Mouse (Mus musculus) lung, postnatal 36 days (tissue): ENCODE data around the gene BC049715.
A peak's percentile ranks its signal among the peaks of the same experiment; 100 is the strongest.
"Not testable (repeated sequence)": the region's sequence is repeated elsewhere in the genome, so short reads cannot be mapped to it uniquely, and the experiment has no call there.

Experiments used
- DNase-seq: peaks from one replicate; pipeline ENCODE4 v3.0.0; 2022; ENCODE audit warnings: mixed read lengths

Gene BC049715

DNA sequence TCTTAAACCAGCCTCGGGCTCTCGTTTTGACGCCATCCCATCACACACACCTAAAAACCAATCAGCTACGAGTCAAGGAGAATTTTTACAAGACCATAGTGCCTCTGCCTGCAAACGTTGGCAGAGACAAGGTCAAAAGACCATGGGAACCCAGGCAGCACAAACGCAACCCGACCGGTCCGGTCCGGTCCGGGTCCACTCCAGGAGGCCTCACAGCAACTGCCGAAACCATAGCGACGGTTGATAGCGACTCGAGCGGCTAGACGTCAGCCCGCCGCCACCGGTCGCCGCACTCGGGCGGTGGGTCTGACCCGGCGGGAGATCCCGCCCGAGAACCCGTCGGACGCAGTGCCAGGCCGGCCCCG, at the start of gene BC049715:
Gene BC049715, plus strand, starts transcription at position 111 of the 365 bp plus-strand sequence.
- peak; percentile 31 for DNase-seq

DNA sequence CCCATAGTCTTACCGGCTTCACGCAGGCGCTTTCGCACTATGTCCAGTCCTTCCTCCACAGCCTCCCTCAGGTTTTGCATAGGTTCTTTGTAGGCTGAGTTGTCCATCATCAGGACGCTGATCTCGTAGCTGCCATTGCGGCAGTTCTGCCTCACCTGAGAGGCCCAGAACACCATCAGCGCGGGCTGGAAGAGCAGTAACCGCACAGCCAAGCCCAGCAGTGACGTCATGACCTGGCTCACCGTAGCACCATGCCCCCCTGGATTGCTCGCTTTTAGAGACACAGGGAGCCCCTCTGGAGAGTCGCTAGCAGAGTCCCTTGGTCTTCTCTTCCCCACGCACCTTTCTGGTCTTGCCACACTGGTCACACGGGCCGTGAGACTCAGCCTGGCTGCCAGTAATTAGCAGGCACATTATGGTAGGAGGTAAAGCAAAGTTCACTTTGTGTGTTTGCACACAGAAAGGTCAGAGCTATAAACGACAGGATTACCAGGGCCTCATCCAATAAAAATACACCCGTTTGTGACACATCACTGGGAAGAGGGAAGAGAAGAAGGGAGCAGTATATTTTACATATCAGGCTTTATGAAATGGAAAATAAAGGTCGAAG, 45.9 kb upstream of the BC049715 start, which contains the start of gene Gucy2c:
Gene Gucy2c, minus strand, starts transcription at position 389 of the 610 bp plus-strand sequence.
- no peak for DNase-seq

DNA sequence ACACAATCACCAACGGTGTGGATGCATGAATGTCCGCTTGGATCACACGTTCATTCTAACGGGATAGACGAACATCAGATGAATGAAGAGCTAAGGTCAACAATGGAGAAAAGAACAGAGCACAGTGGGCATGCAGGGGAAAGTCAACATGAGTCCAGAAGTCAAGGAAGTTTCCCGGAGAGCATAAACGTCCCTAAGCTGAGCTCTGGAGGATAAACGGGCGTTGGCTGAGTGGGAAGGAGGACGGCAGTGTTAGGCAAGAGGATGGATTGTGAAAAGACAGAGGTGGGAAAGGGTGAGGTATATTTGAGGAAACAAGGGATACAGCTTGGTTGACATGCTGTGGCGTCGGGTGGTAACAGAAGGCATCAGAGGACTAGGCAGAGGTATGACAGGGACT, 45.3 kb upstream of the BC049715 start:
- DNase-seq: no peak

DNA sequence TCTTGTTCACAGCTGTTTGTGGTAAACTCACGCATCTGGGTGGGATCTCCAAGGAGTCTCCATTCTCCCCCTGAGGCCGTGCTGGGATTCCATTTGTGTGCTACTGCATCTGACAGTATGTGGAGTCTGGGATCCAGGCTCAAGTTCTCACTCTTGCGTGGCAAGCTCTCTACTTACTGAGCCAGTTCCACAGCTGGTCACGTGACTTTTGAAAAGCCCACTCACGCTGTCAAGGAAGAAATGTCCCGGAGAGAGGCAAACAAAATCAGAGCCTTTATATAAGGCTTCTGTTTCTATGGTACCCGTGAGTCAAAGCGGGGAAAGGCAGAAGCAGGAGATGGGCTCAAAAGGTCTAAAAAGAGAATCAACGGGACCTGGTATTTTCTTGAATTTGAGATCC, 44.7 kb upstream of the BC049715 start:
- no peak for DNase-seq

DNA sequence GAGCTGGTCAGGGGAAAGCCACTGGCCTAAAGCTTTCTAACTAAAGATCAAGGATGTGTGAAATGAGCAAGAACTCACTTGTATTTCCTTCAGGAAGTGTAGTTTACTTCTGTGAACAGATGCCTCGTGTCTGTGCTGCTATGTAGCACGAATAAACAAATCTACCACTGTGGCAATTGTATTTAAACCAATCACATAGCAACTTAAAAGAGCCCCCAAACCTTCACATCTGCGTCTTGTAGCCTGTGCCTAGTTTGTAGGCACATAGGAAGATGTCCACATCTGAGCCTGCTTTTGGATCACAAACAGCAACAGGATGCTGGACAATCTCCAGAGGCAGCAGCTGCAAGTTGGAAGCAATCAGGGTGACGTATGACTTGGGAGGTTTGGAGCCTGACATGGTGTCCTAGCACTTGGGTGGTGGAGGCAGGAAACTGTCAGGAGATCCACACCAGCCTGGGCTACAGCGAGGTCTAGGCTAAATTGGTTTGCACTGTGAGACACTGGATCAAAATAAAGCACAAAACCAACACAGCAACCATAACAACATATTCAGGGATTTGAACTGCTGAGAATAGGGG, 37.9 kb upstream of the BC049715 start:
- peak; percentile 83 for DNase-seq

DNA sequence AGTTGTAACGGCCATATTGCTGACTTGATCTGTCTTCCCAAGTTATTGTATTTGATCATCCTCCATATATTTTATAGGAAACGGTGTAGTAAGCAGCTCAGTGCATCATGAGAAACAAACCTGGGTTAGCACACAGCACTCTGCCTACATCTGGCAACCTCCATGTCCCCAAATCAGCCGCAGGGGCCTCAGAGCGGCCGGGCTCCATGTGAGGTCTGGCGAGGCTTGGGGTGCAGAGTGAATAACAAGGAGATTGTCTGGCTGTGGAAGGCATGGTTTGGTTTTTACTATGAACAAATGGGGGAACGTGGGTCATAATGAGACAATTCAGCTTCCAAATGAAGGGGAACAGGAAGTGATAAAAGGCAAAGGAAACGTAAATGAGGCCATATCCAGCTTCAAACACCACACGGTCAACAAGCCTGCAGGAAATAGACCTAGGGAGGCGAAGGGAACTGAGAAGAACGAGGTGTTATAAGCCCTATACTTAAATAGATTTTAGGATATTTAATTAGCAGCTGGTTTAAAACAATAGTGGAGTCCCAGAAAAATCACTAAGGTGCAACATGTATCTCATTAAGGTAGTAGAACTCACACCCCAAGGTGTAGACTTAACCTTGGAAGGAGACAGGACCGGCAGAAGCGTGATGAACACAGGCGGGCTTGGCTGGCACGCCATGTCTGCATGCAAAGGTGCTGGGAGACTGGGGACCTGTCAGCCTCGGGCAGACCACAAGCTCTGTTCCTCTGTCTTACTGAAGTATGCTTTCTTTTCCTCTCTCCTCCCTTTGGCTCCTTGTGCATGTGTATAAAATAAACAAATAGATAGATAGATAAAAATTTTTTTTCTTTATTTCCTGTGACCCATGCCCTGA, 34.3 kb upstream of the BC049715 start:
- no peak for DNase-seq

DNA sequence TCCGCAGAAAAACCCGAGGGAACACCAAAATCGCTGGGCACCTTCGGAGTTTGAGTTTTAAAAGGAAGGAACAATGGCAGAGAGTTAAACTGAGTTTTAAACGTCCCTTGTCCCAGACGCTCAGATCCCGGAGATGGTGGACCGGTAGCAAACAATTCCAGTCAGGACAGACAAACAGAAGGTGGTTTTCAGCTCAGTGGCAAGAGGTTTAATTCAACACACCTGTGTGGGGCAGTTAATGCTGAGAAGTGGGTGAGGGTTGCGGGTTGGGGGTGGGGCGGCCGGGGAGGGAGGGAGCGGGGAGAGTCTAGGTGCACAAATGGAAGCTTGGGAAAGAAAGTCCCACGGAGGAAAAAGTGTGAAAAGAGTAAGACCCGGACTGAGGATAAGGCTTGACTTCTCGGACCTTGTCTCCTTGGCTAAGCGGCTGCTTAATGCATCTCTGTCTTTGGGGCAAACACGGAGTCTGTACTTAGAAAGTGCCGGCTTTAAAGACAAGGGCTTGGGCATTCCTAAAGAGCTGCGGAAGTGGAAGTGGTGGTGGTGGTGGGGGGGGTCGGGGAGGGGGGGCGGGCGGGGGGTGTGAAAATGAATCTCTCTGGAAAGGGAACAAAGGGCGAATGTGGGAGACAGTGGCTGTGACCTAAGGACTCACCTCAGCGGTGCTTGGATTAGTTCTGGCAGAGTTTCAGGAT, 33.4 kb upstream of the BC049715 start:
- no peak for DNase-seq

DNA sequence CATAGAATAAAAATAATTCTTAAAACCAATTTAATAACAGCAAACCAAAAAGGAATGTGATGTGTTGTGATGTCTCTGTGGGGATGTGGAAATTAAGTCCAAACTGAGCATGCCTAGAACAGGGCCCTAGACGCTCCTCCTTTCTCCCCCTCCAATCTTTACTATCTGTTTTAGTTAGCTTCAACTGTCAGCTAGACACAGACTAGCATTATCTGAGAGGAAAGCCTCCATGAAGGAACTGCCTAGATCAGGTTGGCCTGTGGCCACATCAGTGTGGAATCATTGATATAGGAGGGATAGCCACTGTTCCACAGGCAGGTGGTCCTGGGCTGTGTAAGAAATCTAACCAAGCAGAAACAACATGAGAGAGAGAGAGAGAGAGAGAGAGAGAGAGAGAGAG, 32.3 kb upstream of the BC049715 start:
- DNase-seq: no peak

DNA sequence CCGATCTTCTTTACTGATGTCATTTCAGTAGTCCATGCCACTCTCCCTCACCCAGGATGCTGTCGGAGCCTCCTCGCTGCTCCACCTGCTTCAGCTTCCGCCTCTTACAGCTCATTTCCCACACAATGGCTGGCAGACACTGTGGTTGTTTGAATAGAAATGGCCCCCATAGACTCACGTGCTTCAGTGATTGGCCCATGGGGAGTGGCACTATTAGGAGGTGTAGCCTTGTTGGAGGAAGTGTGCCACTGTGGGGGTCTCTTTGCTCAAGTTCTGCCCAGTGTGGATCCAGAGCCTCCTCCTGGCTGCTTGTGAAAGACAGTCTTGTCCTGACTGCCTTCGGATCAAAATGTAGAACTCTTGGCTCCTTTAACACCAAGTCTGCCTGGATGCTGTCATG, 31.6 kb upstream of the BC049715 start:
- DNase-seq: no peak

DNA sequence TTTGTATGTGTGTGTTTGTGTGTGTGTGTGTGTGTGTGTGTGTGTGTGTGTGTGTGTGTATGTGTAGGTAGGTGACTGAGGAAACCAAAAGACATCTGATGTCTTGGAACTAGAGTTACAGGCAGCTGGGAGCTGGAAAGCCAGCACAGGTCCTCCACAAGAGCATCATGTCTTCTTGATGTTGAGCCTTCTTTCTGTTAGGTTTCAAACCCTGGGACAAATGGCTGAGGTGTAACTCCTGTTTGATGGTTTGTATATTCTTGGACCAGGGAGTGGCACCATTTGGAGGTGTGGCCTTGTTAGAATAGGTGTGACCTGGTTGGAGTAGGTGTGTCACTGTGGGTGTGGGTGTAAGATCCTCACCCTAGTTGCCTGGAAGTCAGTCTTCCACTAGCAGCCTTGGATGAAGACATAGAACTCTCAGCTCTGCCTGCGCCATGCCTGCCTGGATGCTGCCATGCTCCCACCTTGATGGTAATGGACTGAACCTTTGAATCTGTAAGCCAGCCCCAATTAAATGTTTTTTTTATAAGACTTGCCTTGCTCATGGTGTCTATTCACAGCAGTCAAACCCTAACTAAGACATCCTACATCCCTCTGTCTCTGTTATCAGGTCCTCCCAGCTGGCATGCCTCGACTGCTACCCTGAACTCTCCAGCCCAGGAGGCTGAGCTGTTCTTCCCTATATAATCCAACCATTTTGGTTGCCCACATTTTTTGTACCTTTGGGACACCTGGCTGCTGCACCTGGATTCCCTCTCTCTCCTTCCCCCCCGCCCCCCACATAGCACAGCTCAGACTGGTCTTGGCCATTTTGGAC, 29.3 kb upstream of the BC049715 start:
- not testable (repeated sequence) for DNase-seq

DNA sequence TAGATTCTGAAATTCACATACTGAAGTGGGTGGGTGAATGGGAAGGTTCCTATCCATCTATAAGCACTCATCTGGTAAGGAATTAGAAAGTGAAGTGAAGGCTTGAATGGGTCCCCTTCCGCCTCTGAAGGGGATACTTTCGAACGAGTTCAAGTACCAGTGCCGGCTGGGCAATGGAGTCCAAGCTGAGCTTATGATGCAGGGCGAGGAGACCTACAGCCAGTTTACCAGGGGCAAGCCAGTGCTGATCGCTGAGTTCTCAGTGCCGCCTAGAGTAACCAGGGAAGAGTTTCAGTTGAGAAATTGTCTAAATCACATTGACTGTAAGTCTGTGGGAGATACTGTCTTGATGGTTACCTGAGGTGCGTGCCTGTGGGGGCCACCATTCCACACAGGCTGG, 26.7 kb upstream of the BC049715 start:
- no peak for DNase-seq

DNA sequence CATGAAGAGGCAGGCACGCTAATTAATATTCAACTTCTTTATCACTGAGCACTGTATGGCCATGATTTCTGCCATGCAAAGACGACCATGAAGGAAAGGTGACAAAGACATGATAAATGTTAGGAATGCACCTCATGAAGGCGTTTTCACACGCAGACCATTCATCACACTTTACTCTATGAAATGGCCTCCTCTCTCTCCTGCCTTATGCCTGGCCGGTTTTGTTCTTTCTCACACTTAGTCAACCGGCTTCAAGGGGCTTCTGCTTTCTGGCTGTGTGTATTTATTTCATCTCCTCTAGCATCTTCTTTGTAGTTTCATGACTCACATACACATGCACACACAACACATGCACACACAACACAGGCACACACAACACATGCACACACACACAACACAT, 26.2 kb upstream of the BC049715 start:
- DNase-seq: no peak

DNA sequence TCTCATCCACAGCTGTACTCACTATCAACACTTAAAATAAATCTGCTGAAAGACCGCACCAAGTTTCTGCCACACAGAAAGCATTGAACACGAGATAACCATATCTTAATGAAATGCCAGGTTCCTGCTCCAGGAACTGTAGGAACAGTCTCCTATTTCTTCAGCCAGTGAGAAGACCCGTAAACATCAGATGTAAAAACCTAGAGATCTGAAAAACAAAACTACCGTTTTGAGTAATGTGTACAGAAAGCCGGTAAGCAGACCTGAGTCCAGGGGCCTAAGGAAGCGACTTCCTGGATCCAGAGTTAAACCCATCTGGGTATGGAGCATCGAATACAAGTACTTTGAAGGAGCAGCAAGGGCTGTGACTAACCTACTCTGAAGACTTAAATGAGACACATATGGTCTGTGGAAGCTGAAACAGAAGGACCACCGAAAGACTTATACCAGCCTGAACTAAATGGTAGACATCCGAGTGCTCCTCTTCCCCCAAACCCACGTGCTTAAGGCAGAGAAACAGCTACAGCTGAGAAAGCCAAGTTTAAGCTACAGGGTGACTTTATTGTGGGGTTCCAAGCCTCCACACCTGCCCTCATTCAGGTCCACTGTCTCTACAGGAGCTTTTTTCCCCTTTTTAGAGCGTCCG, 24.2 kb upstream of the BC049715 start:
- no peak for DNase-seq

DNA sequence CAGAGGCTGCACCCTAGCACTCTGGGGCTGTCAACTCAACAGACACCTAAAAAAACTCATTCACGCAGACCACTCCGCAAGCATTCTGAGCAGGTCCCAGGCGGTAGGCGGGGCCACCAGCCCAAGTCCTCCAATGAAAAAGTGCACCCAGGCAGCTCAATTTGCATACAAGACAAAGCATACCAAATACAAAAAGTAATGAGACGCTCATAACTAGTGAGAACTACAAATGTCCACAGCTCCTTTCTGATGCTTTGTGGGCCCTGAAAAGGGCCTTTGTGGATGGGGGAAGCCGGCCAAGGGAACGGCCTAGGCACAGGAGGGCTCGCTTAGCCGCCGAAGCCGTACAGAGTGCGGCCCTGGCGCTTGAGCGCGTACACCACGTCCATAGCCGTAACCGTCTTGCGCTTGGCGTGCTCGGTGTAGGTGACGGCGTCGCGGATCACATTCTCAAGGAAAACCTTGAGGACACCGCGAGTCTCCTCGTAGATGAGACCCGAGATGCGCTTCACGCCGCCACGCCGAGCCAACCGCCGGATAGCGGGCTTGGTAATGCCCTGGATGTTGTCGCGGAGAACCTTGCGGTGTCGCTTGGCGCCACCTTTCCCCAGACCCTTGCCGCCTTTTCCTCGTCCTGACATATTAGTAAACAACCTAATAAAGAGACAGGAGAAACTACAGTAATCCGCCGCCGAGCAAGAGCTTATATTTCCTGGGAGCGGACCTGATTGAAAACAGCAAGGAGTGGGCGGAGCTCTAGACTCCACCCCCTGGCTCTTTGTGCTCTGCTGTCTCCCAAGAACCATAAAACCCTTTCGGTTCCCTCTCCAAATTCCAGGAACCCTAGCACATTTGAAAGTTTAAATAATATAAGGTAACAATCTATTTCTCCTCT, 23.4 kb upstream of the BC049715 start, which contains the start of gene Hist4h4:
Gene Hist4h4, minus strand, starts transcription at position 677 of the 895 bp plus-strand sequence.
- DNase-seq: peak; percentile 98

DNA sequence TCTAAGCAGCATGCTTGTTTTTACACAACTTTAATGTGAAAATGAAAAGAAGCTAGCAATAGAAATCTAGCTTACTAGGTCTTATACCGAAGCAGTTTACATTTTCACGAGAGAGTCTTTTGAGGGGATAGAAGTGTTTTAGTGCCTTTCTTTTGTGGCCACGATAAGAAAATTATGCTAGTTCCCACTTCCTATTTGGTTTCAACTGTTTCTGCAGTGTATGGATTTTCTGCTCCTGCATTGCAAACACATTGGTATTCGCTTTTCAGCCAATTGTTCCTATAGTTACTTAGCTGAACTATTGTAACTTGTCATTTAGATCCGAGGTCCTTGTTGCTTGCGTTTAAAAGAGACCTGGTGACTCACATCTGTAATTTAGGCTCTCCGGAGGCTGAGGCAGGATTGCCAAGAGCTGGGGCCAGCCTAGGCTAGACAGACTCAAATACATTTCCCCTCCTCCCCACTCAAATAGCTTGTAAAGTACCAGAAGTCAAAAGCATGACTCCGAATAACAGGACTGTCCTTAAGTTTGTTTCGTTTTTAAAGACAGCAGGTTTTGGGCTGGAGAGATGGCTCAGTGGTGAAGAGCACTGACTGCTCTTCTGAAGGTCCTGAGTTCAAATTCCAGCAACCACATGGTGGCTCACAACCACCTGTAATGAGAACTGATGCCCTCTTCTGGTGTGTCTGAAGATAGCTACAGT, 22.6 kb upstream of the BC049715 start:
- DNase-seq: no peak

DNA sequence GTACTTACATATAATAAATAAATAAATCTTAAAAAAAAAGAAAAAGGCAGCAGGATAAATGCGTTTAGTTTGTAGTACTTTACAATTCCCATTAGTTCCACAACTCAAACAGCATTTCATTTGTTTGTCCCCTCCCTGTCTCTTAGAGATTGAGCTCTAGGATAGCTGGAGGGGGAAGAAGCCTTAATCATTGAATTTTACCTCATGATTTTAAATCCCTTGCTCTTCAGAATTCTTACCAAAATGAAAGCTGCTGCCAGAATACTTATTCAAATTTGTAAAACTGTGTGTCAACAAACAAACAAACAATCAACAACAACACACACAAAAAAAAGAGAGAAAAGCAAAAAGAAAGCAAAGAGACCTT, 22.0 kb upstream of the BC049715 start:
- no peak for DNase-seq

DNA sequence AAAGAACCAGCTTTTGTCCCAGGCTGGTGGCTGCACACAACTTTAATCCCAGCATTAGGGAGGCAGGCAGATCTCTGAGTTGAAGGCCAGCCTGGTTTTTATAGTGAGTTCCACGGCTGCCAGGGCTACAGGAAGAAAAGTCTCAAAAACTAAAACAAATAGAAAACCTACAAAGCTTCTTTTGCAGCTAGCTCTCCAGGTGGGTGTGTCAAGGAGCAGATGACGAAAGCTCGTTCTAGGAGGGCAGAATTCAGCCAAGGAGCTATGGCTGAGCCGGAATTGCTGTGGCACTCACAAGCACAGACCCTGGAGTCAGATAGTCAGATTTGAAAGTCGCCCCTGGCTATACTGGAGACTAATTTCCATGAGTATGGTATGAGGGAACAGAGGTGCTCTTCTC, 20.6 kb upstream of the BC049715 start:
- peak; percentile 78 for DNase-seq

DNA sequence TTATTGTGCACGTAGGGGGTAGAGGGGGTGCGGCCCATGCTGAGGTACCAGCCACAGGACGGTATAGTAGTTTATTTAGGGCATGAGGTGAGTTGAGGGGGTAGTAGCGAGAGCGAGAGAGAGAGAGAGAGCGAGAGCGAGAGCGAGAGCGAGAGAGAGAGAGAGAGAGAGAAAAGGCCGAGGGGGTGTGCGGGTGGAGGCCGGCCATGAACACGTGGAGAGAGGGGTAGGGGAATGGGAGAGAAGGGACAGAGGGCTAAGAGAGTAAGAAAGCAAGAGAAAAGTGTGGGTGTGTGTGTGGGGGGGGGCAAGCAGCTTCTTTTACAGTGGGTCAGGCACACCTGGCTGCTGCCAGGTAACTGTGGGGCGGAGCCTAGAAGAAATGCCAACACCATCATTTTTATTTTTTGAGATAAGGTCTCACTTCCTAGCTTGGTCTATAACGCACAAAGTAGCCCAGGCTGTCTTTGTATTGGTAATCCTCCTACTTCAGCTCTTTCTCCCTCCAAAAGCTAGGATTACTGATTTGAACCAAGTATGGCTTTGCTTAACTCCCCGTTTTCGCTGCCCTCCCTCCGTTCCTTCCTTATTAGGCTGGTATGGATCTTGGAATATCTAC, 19.9 kb upstream of the BC049715 start:
- DNase-seq: no peak

DNA sequence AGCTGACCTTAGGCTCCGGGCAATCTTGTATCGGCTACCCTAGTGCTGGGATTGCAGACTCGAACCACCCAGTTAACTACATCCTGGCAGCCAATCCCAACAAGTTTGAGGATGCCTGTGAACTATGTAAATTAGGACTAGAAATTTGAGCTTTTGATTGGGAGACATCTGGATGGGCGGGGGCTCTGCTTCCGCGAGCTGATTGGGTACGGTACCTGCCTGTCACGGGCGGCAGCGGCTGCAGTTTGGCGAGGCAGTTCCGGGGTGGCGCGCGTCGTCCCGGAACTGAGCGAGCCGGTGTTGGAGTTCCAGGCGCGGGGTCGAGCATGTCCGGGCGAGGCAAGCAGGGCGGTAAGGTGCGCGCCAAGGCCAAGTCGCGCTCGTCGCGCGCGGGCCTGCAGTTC, 19.4 kb upstream of the BC049715 start, which contains the start of gene H2afj:
Gene H2afj, plus strand, starts transcription at position 231 of the 404 bp plus-strand sequence.
- peak; percentile 99 for DNase-seq

DNA sequence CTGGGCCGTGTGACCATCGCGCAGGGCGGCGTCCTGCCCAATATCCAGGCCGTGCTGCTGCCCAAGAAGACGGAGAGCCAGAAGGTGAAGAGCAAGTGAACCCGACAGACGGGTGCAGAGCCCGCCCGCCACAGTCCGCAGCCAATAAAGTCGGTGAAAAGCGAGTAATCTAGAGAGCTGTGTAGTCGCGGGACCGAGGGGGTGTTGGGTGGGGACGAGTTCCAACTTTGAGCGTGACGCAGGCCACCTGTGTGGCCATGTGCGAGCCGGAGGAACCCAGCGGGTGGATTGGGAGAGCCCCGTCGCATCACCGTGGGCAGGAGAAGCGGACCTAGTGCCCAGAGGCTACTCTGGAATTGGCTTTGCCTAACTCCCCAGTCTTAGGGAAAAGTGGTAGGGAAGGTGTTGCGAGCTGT, 18.8 kb upstream of the BC049715 start:
- peak; percentile 40 for DNase-seq
